Mouse (Mus musculus): ENCODE results near the gene Tenm2.

GRCm38 (mm10) chr11:36280533-36280932 is 955.2 kb downstream of the Tenm2 start:
- no peak for TF ChIP-seq EP300 (IDR thresholded peaks at IDR 0.05)
- no peak for TF ChIP-seq CTCF (IDR thresholded peaks at IDR 0.05)

Data from lung, postnatal 0 days (tissue).